Mouse (Mus musculus) thymus, postnatal 10 days (tissue): ENCODE results near the gene Stra6.

Source experiments
- DNase-seq, 2 experiments: peaks; one replicate each; pipeline ENCODE4 v3.0.0; 2021; ENCODE audit warnings: low spot score in 2 of 2

The Stra6 gene

GRCm38 (mm10) chr9:58172863-58173262 is 109.3 kb downstream of the Stra6 start:
- no peak for DNase-seq

- DNase-seq: no peak
Observed at GRCm38 (mm10) chr9:58174818-58175251, 111.2 kb downstream of the Stra6 start.

GRCm38 (mm10) chr9:58175745-58176487 is 112.3 kb downstream of the Stra6 start:
- no peak for DNase-seq

- DNase-seq: no peak
Observed at GRCm38 (mm10) chr9:58177165-58177564, 113.6 kb downstream of the Stra6 start.

- DNase-seq: no peak
Observed at GRCm38 (mm10) chr9:58179390-58179789, 115.8 kb downstream of the Stra6 start.

GRCm38 (mm10) chr9:58184456-58184855 is 120.9 kb downstream of the Stra6 start:
- DNase-seq: no peak

GRCm38 (mm10) chr9:58194222-58194621 is 130.6 kb downstream of the Stra6 start:
- DNase-seq: no peak

GRCm38 (mm10) chr9:58195671-58196070 is 132.1 kb downstream of the Stra6 start:
- DNase-seq: no peak

- no peak for DNase-seq
Observed at GRCm38 (mm10) chr9:58196141-58196540, 132.6 kb downstream of the Stra6 start.

- no peak for DNase-seq
Observed at GRCm38 (mm10) chr9:58196610-58197567, 133.3 kb downstream of the Stra6 start.

GRCm38 (mm10) chr9:58197781-58198701 is 134.5 kb downstream of the Stra6 start:
- peak in 1 of 2 experiments; percentile 31 for DNase-seq

GRCm38 (mm10) chr9:58198801-58199371 is 135.3 kb downstream of the Stra6 start:
- DNase-seq: peak in 1 of 2 experiments; percentile 42

GRCm38 (mm10) chr9:58199381-58200269 is 136.0 kb downstream of the Stra6 start:
- no peak for DNase-seq

GRCm38 (mm10) chr9:58200270-58201090 is 136.9 kb downstream of the Stra6 start:
- no peak for DNase-seq

- DNase-seq: no peak
Observed at GRCm38 (mm10) chr9:58201091-58201842, 137.7 kb downstream of the Stra6 start.

GRCm38 (mm10) chr9:58201861-58202549 is 138.4 kb downstream of the Stra6 start:
- DNase-seq: no peak

GRCm38 (mm10) chr9:58202676-58203453 is 139.3 kb downstream of the Stra6 start:
- no peak for DNase-seq
